Mouse (Mus musculus): ENCODE measurements at regions not wholly inside any gene's neighbourhood (a gene's known extent, or its start where the extent isn't known, plus 50 kb on each side); places are given as distances from the start of the nearest gene placed in this dataset.

GRCm38 (mm10) chr14:25042265-25042664 lies 416.7 kb upstream of the Zmiz1 start:
- no peak overlapping the region for H3K27ac ChIP-seq (ENCODE audit: low read depth, low read length)
- ATAC-seq (ENCODE audit: insufficient read depth, low FRiP score, low TSS enrichment) = no peak

GRCm38 (mm10) chr14:25044106-25044505 lies 414.9 kb upstream of the Zmiz1 start:
- Histone ChIP-seq H3K27me3 (ENCODE audit: control insufficient read depth, insufficient read depth, low read length) (no peaks in the 10 kb centered on the region), H3K4me3 (ENCODE audit: low read depth, low read length) (no peak overlapping the region), H3K9me3 (ENCODE audit: control insufficient read depth, low read length) (no peaks in the 10 kb centered on the region), H3K27ac (ENCODE audit: low read depth, low read length) (no peak overlapping the region), H3K36me3 (ENCODE audit: control insufficient read depth, insufficient read depth, low read length) (no peaks in the 10 kb centered on the region), H3K4me2 (ENCODE audit: low read depth) (no peak overlapping the region), H3K4me1 (ENCODE audit: control insufficient read depth, insufficient read depth, low read length) (peaks cover 8% of the 10 kb centered on the region; the same call in 1 of the 2 replicates), H3K9ac (ENCODE audit: low read length) (no peak overlapping the region)
- DNase-seq (ENCODE audit: low spot score) = no peak
- WGBS = 91% methylated on average over 13 of the region's 13 CpGs
- no peak for ATAC-seq (ENCODE audit: insufficient read depth, low FRiP score, low TSS enrichment)

More at GRCm38 (mm10) chr14:25042265-25042664, 416.7 kb upstream of the Zmiz1 start:
- peaks cover 8% of the 10 kb centered on the region; the same call in 1 of the 2 replicates for H3K4me1 ChIP-seq (ENCODE audit: control insufficient read depth, insufficient read depth, low read length)
- no peak overlapping the region for H3K4me3 ChIP-seq (ENCODE audit: low read depth, low read length)
- no peaks in the 10 kb centered on the region for H3K36me3 ChIP-seq (ENCODE audit: control insufficient read depth, insufficient read depth, low read length)
- no peaks in the 10 kb centered on the region for H3K9me3 ChIP-seq (ENCODE audit: control insufficient read depth, low read length)
- DNase-seq (ENCODE audit: low spot score) = no peak
- WGBS = 29% methylated on average over 5 of the region's 5 CpGs
- H3K9ac ChIP-seq (ENCODE audit: low read length) = no peak overlapping the region
- no peaks in the 10 kb centered on the region for H3K27me3 ChIP-seq (ENCODE audit: control insufficient read depth, insufficient read depth, low read length)
- no peak overlapping the region for H3K4me2 ChIP-seq (ENCODE audit: low read depth)

- Histone ChIP-seq H3K27ac (ENCODE audit: low read depth, low read length) (peak overlapping the region; percentile 11; the same call in 1 of the 2 replicates), H3K27me3 (ENCODE audit: control insufficient read depth, insufficient read depth, low read length) (no peaks in the 10 kb centered on the region)
These were observed 414.1 kb upstream of the Zmiz1 start for GRCm38 (mm10) chr14:25044867-25045266.

GRCm38 (mm10) chr14:25050674-25051251 lies 408.2 kb upstream of the Zmiz1 start:
- 0 out of 2 replicates have a peak, but pooled peaks cover 2% of the 10 kb centered on the region for H3K4me1 ChIP-seq (ENCODE audit: control insufficient read depth, insufficient read depth, low read length)
- no peaks in the 10 kb centered on the region for H3K9me3 ChIP-seq (ENCODE audit: control insufficient read depth, low read length)
- WGBS = 75% methylated on average over 12 of the region's 12 CpGs
- H3K9ac ChIP-seq (ENCODE audit: low read length) = no peak overlapping the region
- H3K27me3 ChIP-seq (ENCODE audit: control insufficient read depth, insufficient read depth, low read length) = no peaks in the 10 kb centered on the region
- H3K27ac ChIP-seq (ENCODE audit: low read depth, low read length) = no peak overlapping the region
- H3K36me3 ChIP-seq (ENCODE audit: control insufficient read depth, insufficient read depth, low read length) = no peaks in the 10 kb centered on the region
- H3K4me2 ChIP-seq (ENCODE audit: low read depth) = no peak overlapping the region
- ATAC-seq (ENCODE audit: insufficient read depth, low FRiP score, low TSS enrichment) (no peak), DNase-seq (ENCODE audit: low spot score) (no peak)
- H3K4me3 ChIP-seq (ENCODE audit: low read depth, low read length) = no peak overlapping the region

More at GRCm38 (mm10) chr14:25044867-25045266, 414.1 kb upstream of the Zmiz1 start:
- peak; percentile 46 for DNase-seq (ENCODE audit: low spot score)
- Histone ChIP-seq H3K36me3 (ENCODE audit: control insufficient read depth, insufficient read depth, low read length) (no peaks in the 10 kb centered on the region), H3K9me3 (ENCODE audit: control insufficient read depth, low read length) (no peaks in the 10 kb centered on the region), H3K4me1 (ENCODE audit: control insufficient read depth, insufficient read depth, low read length) (peaks cover 8% of the 10 kb centered on the region; the same call in 1 of the 2 replicates), H3K4me2 (ENCODE audit: low read depth) (no peak overlapping the region), H3K9ac (ENCODE audit: low read length) (no peak overlapping the region), H3K4me3 (ENCODE audit: low read depth, low read length) (no peak overlapping the region)
- 52% methylated on average over 7 of the region's 7 CpGs for WGBS
- no peak for ATAC-seq (ENCODE audit: insufficient read depth, low FRiP score, low TSS enrichment)

GRCm38 (mm10) chr14:25052175-25052574 lies 406.8 kb upstream of the Zmiz1 start:
- no peaks in the 10 kb centered on the region for H3K27me3 ChIP-seq (ENCODE audit: control insufficient read depth, insufficient read depth, low read length)
- H3K9me3 ChIP-seq (ENCODE audit: control insufficient read depth, low read length) = no peaks in the 10 kb centered on the region
- WGBS = 78% methylated on average over 9 of the region's 9 CpGs
- H3K4me1 ChIP-seq (ENCODE audit: control insufficient read depth, insufficient read depth, low read length) = 0 out of 2 replicates have a peak, but pooled peaks cover 2% of the 10 kb centered on the region
- DNase-seq (ENCODE audit: low spot score) (no peak), ATAC-seq (ENCODE audit: insufficient read depth, low FRiP score, low TSS enrichment) (no peak)
- H3K36me3 ChIP-seq (ENCODE audit: control insufficient read depth, insufficient read depth, low read length) = no peaks in the 10 kb centered on the region
- no peak overlapping the region for H3K4me3 ChIP-seq (ENCODE audit: low read depth, low read length)
- H3K27ac ChIP-seq (ENCODE audit: low read depth, low read length) = no peak overlapping the region
- H3K4me2 ChIP-seq (ENCODE audit: low read depth) = no peak overlapping the region
- no peak overlapping the region for H3K9ac ChIP-seq (ENCODE audit: low read length)

- DNase-seq (ENCODE audit: low spot score) = no peak
- H3K9me3 ChIP-seq (ENCODE audit: control insufficient read depth, low read length) = no peaks in the 10 kb centered on the region
- no peak overlapping the region for H3K9ac ChIP-seq (ENCODE audit: low read length)
- H3K27ac ChIP-seq (ENCODE audit: low read depth, low read length) = no peak overlapping the region
- no peak overlapping the region for H3K4me2 ChIP-seq (ENCODE audit: low read depth)
- no peaks in the 10 kb centered on the region for H3K36me3 ChIP-seq (ENCODE audit: control insufficient read depth, insufficient read depth, low read length)
- H3K27me3 ChIP-seq (ENCODE audit: control insufficient read depth, insufficient read depth, low read length) = no peaks in the 10 kb centered on the region
- H3K4me3 ChIP-seq (ENCODE audit: low read depth, low read length) = no peak overlapping the region
- H3K4me1 ChIP-seq (ENCODE audit: control insufficient read depth, insufficient read depth, low read length) = peaks cover 11% of the 10 kb centered on the region
- WGBS = 80% methylated on average over 7 of the region's 7 CpGs
- ATAC-seq (ENCODE audit: insufficient read depth, low FRiP score, low TSS enrichment) = no peak
These were observed 399.6 kb upstream of the Zmiz1 start for GRCm38 (mm10) chr14:25059351-25059750.

GRCm38 (mm10) chr14:25060285-25060684 lies 398.7 kb upstream of the Zmiz1 start:
- Histone ChIP-seq H3K9ac (ENCODE audit: low read length) (no peak overlapping the region), H3K4me3 (ENCODE audit: low read depth, low read length) (no peak overlapping the region), H3K27me3 (ENCODE audit: control insufficient read depth, insufficient read depth, low read length) (no peaks in the 10 kb centered on the region), H3K4me1 (ENCODE audit: control insufficient read depth, insufficient read depth, low read length) (peaks cover 14% of the 10 kb centered on the region), H3K9me3 (ENCODE audit: control insufficient read depth, low read length) (no peaks in the 10 kb centered on the region), H3K27ac (ENCODE audit: low read depth, low read length) (no peak overlapping the region), H3K36me3 (ENCODE audit: control insufficient read depth, insufficient read depth, low read length) (no peaks in the 10 kb centered on the region), H3K4me2 (ENCODE audit: low read depth) (no peak overlapping the region)
- DNase-seq (ENCODE audit: low spot score) (no peak), ATAC-seq (ENCODE audit: insufficient read depth, low FRiP score, low TSS enrichment) (no peak)
- 92% methylated on average over 7 of the region's 7 CpGs for WGBS

- H3K4me3 ChIP-seq (ENCODE audit: low read depth, low read length) = no peak overlapping the region
- no peak overlapping the region for H3K4me2 ChIP-seq (ENCODE audit: low read depth)
- H3K9ac ChIP-seq (ENCODE audit: low read length) = no peak overlapping the region
- H3K27ac ChIP-seq (ENCODE audit: low read depth, low read length) = no peak overlapping the region
- H3K9me3 ChIP-seq (ENCODE audit: control insufficient read depth, low read length) = no peaks in the 10 kb centered on the region
- ATAC-seq (ENCODE audit: insufficient read depth, low FRiP score, low TSS enrichment) (no peak), DNase-seq (ENCODE audit: low spot score) (no peak)
- WGBS = 44% methylated on average over 5 of the region's 5 CpGs
- H3K27me3 ChIP-seq (ENCODE audit: control insufficient read depth, insufficient read depth, low read length) = no peaks in the 10 kb centered on the region
- H3K36me3 ChIP-seq (ENCODE audit: control insufficient read depth, insufficient read depth, low read length) = no peaks in the 10 kb centered on the region
- H3K4me1 ChIP-seq (ENCODE audit: control insufficient read depth, insufficient read depth, low read length) = peaks cover 18% of the 10 kb centered on the region
These were observed 395.9 kb upstream of the Zmiz1 start for GRCm38 (mm10) chr14:25063090-25063489.

GRCm38 (mm10) chr14:25064190-25064947 lies 394.6 kb upstream of the Zmiz1 start:
- no peak for ATAC-seq (ENCODE audit: insufficient read depth, low FRiP score, low TSS enrichment)
- no peaks in the 10 kb centered on the region for H3K9me3 ChIP-seq (ENCODE audit: control insufficient read depth, low read length)
- H3K4me1 ChIP-seq (ENCODE audit: control insufficient read depth, insufficient read depth, low read length) = peaks cover 18% of the 10 kb centered on the region
- H3K27ac ChIP-seq (ENCODE audit: low read depth, low read length) = no peak overlapping the region
- H3K9ac ChIP-seq (ENCODE audit: low read length) = no peak overlapping the region
- no peak overlapping the region for H3K4me3 ChIP-seq (ENCODE audit: low read depth, low read length)
- DNase-seq (ENCODE audit: low spot score) = no peak
- no peaks in the 10 kb centered on the region for H3K27me3 ChIP-seq (ENCODE audit: control insufficient read depth, insufficient read depth, low read length)
- H3K4me2 ChIP-seq (ENCODE audit: low read depth) = no peak overlapping the region
- 51% methylated on average over 8 of the region's 8 CpGs for WGBS
- no peaks in the 10 kb centered on the region for H3K36me3 ChIP-seq (ENCODE audit: control insufficient read depth, insufficient read depth, low read length)

Measured in neural tube, embryonic 11.5 days (tissue).